Mouse (Mus musculus) midbrain, embryonic 11.5 days (tissue): Measurements from ENCODE around the gene Foxg1. TPM values are rescaled to one million over a fixed set of nuclear protein-coding genes. Genes with fewer than 3 reads are reported as not detected.
A peak's percentile ranks its signal among the peaks of the same experiment; 100 is the strongest.

Experiments
- ATAC-seq: fragments of 200-750 bp; cut with Nextera tagmentation; 2 replicates; pipeline ENCODE4 v1.8.0; 2017; ENCODE audit warnings: moderate TSS enrichment, moderate library complexity; ENCODE audit not compliant: low FRiP score
- DNase-seq: peaks from one replicate; pipeline ENCODE4 v3.0.0; 2015; ENCODE audit warnings: low spot score; ENCODE audit errors: missing footprints
- H3K27ac ChIP-seq: fragments of 300-500 bp; sonication (generic); 2 replicates; pipeline ENCODE4 v1.5.1; 2014; ENCODE audit warnings: low read depth, low read length
- H3K27me3 ChIP-seq: fragments of 300-500 bp; sonication (generic); 2 replicates; pipeline ENCODE4 v1.6.1; 2014; ENCODE audit warnings: mild to moderate bottlenecking, low read length, moderate library complexity, mixed read lengths; ENCODE audit not compliant: control insufficient read depth, insufficient read depth
- H3K36me3 ChIP-seq: fragments of 300-500 bp; sonication (generic); 2 replicates; pipeline ENCODE4 v1.6.1; 2014; ENCODE audit warnings: mild to moderate bottlenecking, low read length, moderate library complexity, mixed read lengths; ENCODE audit not compliant: control insufficient read depth, insufficient read depth
- H3K4me1 ChIP-seq: fragments of 300-500 bp; sonication (generic); 2 replicates; pipeline ENCODE4 v1.6.1; 2014; ENCODE audit warnings: low read length; ENCODE audit not compliant: control insufficient read depth, insufficient read depth
- H3K4me2 ChIP-seq: fragments of 300-500 bp; sonication (generic); 2 replicates; pipeline ENCODE4 v1.6.1; 2014; ENCODE audit warnings: mild to moderate bottlenecking, moderate library complexity
- H3K4me3 ChIP-seq: fragments of 300-500 bp; sonication (generic); 2 replicates; pipeline ENCODE4 v1.5.1; 2014; ENCODE audit warnings: low read depth, low read length
- H3K9ac ChIP-seq: fragments of 300-500 bp; sonication (generic); 2 replicates; pipeline ENCODE4 v1.6.1; 2014; ENCODE audit warnings: low read length
- H3K9me3 ChIP-seq: fragments of 300-500 bp; sonication (generic); 2 replicates; pipeline ENCODE4 v1.6.1; 2016; ENCODE audit warnings: low read length; ENCODE audit not compliant: control insufficient read depth
- WGBS: fragments of 180-500 bp; shearing (Covaris S2); extraction: QIAGEN DNeasy Blood & Tissue Kit; methylation state at CpG from one replicate; pipeline ENCODE4 v1.1.7; 2014; 5-methylcytosine and 5-hydroxymethylcytosine counted together
- polyA plus RNA-seq: library from polyadenylated mRNA; unstranded; fragments of >200 nt; fragmentation: Nextera tagmentation; extraction: Ambion mirVana; gene quantifications from 2 replicates; pipeline ENCODE4 v1.2.1, GENCODE M21; 2014

The Foxg1 gene
- polyA plus RNA-seq, 1 experiment from 2014 or later: 0.92 TPM

DNA sequence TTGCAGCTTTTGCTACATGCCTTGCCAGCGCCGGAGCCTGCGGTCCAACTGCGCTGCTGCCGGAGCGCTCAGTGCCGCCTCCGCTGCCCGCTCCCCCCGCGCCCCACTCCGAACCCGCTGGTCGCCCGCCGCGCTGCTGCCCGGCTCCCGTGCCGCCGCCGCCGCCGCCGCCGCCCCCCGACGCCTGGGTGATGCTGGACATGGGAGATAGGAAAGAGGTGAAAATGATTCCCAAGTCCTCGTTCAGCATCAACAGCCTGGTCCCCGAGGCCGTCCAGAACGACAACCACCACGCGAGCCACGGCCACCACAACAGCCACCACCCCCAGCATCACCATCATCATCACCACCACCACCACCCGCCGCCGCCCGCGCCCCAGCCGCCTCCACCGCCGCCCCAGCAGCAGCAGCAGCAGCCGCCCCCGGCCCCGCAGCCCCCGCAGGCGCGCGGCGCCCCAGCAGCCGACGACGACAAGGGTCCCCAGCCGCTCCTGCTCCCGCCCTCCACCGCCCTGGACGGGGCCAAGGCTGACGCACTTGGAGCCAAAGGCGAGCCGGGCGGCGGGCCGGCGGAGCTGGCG, 1.9 kb downstream of the Foxg1 start:
- no peak overlapping the region for H3K27ac ChIP-seq
- no peaks in the 10 kb centered on the region for H3K36me3 ChIP-seq
- H3K27me3 ChIP-seq: peaks cover 79% of the 10 kb centered on the region
- DNase-seq (no peak), ATAC-seq (no peak)
- H3K4me1 ChIP-seq: peaks cover 4% of the 10 kb centered on the region; the same call in 1 of the 2 replicates
- peak overlapping the region; percentile 58 for H3K4me2 ChIP-seq
- H3K4me3 ChIP-seq: peak overlapping the region; percentile 34
- H3K9me3 ChIP-seq: no peaks in the 10 kb centered on the region
- 1% methylated on average over 48 of the region's 66 CpGs for WGBS
- no peak overlapping the region for H3K9ac ChIP-seq

GRCm38 (mm10) chr12:49384876-49385630, 2.6 kb downstream of the Foxg1 start, which contains the start of gene Gm43517:
Gene Gm43517, plus strand, starts transcription at chr12:49385174.
- ATAC-seq (peak; percentile 31; the same call in 1 of the 2 replicates), DNase-seq (peak; percentile 96)
- H3K4me1 ChIP-seq: peaks cover 4% of the 10 kb centered on the region; the same call in 1 of the 2 replicates
- peaks cover 79% of the 10 kb centered on the region for H3K27me3 ChIP-seq
- no peaks in the 10 kb centered on the region for H3K36me3 ChIP-seq
- H3K4me2 ChIP-seq: peak within 1 kb of the TSS; percentile 58
- no peak within 1 kb of the TSS for H3K9ac ChIP-seq
- H3K27ac ChIP-seq: no peak within 1 kb of the TSS
- no peaks in the 10 kb centered on the region for H3K9me3 ChIP-seq
- peak within 1 kb of the TSS; percentile 34 for H3K4me3 ChIP-seq
- WGBS: 1% methylated on average over 66 of the region's 75 CpGs

- Histone ChIP-seq H3K4me2 (no peak overlapping the region), H3K27me3 (peaks cover 79% of the 10 kb centered on the region)
- no peak for DNase-seq
Observed at GRCm38 (mm10) chr12:49385631-49385990, 3.2 kb downstream of the Foxg1 start.

DNA sequence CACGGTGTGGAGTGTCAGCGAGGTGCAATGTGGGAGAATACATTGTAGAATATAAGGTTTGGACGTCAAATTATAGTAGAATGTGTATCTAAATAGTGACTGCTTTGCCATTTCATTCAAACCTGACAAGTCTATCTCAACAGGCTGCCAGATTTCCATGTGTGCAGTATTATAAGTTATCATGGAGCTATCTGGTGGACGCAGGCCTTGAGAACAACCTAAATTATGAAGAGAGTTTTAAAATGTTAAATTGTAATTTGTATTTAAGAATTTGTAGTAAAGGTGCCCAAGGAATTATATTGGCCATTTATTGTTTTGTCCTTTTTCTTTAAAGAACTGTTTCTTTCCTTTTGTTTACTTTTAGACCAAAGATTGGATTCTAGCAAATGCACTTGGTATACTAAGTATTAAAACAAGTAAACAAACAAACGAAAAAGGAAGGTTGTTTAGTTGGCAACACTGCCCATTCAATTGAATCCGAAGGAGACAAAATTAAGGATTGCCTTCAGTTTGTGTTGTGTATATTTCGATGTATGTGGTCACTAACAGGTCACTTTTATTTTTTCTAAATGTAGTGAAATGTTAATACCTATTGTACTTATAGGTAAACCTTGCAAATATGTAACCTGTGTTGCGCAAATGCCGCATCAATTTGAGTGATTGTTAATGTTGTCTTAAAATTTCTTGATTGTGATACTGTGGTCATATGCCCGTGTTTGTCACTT, 3.8 kb downstream of the Foxg1 start:
- WGBS: 12% methylated on average over 10 of the region's 10 CpGs
- H3K4me1 ChIP-seq: peaks cover 4% of the 10 kb centered on the region; the same call in 1 of the 2 replicates
- DNase-seq (peak; percentile 93), ATAC-seq (no peak)
- H3K9me3 ChIP-seq: no peaks in the 10 kb centered on the region
- H3K9ac ChIP-seq: no peak overlapping the region
- H3K27ac ChIP-seq: no peak overlapping the region
- H3K4me3 ChIP-seq: no peak overlapping the region; the same call in 1 of the 2 replicates
- peaks cover 79% of the 10 kb centered on the region for H3K27me3 ChIP-seq
- no peaks in the 10 kb centered on the region for H3K36me3 ChIP-seq
- no peak overlapping the region for H3K4me2 ChIP-seq

More at GRCm38 (mm10) chr12:49385631-49385990, 3.2 kb downstream of the Foxg1 start:
- H3K4me1 ChIP-seq: peaks cover 4% of the 10 kb centered on the region; the same call in 1 of the 2 replicates
- ATAC-seq: peak; percentile 1; the same call in 1 of the 2 replicates
- under 1% methylated on average over 23 of the region's 23 CpGs for WGBS
- H3K4me3 ChIP-seq: peak overlapping the region; percentile 12; the same call in 1 of the 2 replicates
- no peaks in the 10 kb centered on the region for H3K36me3 ChIP-seq
- H3K27ac ChIP-seq: no peak overlapping the region
- H3K9me3 ChIP-seq: no peaks in the 10 kb centered on the region
- H3K9ac ChIP-seq: no peak overlapping the region

GRCm38 (mm10) chr12:49387856-49388598, 5.6 kb downstream of the Foxg1 start:
- H3K9ac ChIP-seq: no peak overlapping the region
- peaks cover 80% of the 10 kb centered on the region for H3K27me3 ChIP-seq
- H3K27ac ChIP-seq: no peak overlapping the region
- peaks cover 3% of the 10 kb centered on the region; the same call in 1 of the 2 replicates for H3K4me1 ChIP-seq
- no peaks in the 10 kb centered on the region for H3K9me3 ChIP-seq
- no peak overlapping the region for H3K4me3 ChIP-seq
- DNase-seq: peak; percentile 91
- no peak for ATAC-seq
- 2% methylated on average over 2 of the region's 2 CpGs for WGBS
- no peak overlapping the region for H3K4me2 ChIP-seq
- no peaks in the 10 kb centered on the region for H3K36me3 ChIP-seq

GRCm38 (mm10) chr12:49389666-49390065, 7.2 kb downstream of the Foxg1 start:
- no peaks in the 10 kb centered on the region for H3K36me3 ChIP-seq
- H3K4me1 ChIP-seq: no peaks in the 10 kb centered on the region
- no peak overlapping the region for H3K27ac ChIP-seq
- no peak overlapping the region for H3K9ac ChIP-seq
- WGBS: 3% methylated on average over 5 of the region's 5 CpGs
- peaks cover 76% of the 10 kb centered on the region for H3K27me3 ChIP-seq
- ATAC-seq: no peak
- no peak overlapping the region for H3K4me3 ChIP-seq
- no peaks in the 10 kb centered on the region for H3K9me3 ChIP-seq
- peak; percentile 91 for DNase-seq
- H3K4me2 ChIP-seq: no peak overlapping the region

- H3K4me2 ChIP-seq: no peak overlapping the region
- no peaks in the 10 kb centered on the region for H3K36me3 ChIP-seq
- H3K9ac ChIP-seq: no peak overlapping the region
- no peaks in the 10 kb centered on the region for H3K4me1 ChIP-seq
- H3K4me3 ChIP-seq: no peak overlapping the region
- no peaks in the 10 kb centered on the region for H3K9me3 ChIP-seq
- H3K27ac ChIP-seq: no peak overlapping the region
- no peak for ATAC-seq
- WGBS: under 1% methylated on average over 13 of the region's 13 CpGs
- peak; percentile 93 for DNase-seq
- peaks cover 76% of the 10 kb centered on the region for H3K27me3 ChIP-seq
Observed at GRCm38 (mm10) chr12:49390257-49390656, 7.8 kb downstream of the Foxg1 start.

DNA sequence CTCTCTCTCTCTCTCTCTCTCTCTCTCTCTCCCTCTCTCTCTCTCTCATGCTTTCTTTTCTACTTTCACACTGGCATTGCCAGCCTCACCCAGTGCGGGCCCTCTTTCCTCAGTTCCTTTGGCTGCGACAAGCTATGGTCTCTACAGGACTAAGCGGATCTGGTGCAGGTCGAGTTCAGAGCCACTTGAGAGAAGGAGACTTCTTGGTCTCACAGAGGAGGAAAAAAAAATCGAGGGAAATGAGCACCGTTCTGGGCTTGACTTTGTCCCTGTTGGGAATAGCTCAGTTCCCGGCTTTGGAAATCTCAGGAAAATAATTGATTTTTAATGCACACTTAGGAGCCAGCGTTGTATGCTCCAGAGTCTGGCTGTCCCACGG, 8.5 kb downstream of the Foxg1 start:
- no peak for DNase-seq
- H3K9me3 ChIP-seq: no peaks in the 10 kb centered on the region
- WGBS: under 1% methylated on average over 9 of the region's 9 CpGs
- no peak overlapping the region for H3K27ac ChIP-seq
- ATAC-seq: peak; percentile 27
- no peaks in the 10 kb centered on the region for H3K4me1 ChIP-seq
- peaks cover 73% of the 10 kb centered on the region for H3K27me3 ChIP-seq
- H3K4me3 ChIP-seq: peak overlapping the region; percentile 25
- peak overlapping the region; percentile 44; the same call in 1 of the 2 replicates for H3K9ac ChIP-seq
- no peaks in the 10 kb centered on the region for H3K36me3 ChIP-seq
- H3K4me2 ChIP-seq: peak overlapping the region; percentile 51
